Mouse (Mus musculus) ovary, postnatal 36 days (tissue): Measurements from ENCODE around the gene 4930402H24Rik.
A peak's percentile ranks its signal among the peaks of the same experiment; 100 is the strongest.

ENCODE experiments used
- DNase-seq: peaks from one replicate; pipeline ENCODE4 v3.0.0; 2022; ENCODE audit warnings: low spot score, mixed read lengths

4930402H24Rik gene

GRCm38 (mm10) chr2:130812487-130812886, 93.7 kb downstream of the 4930402H24Rik start:
- DNase-seq = no peak

- no peak for DNase-seq
These were observed 101.1 kb downstream of the 4930402H24Rik start for GRCm38 (mm10) chr2:130805146-130805545.

- no peak for DNase-seq
These were observed 102.5 kb downstream of the 4930402H24Rik start for GRCm38 (mm10) chr2:130803706-130804105.

- no peak for DNase-seq
These were observed 110.5 kb downstream of the 4930402H24Rik start for GRCm38 (mm10) chr2:130795731-130796130.

- no peak for DNase-seq
These were observed 114.5 kb downstream of the 4930402H24Rik start for GRCm38 (mm10) chr2:130791722-130792121.

GRCm38 (mm10) chr2:130789642-130790041, 116.6 kb downstream of the 4930402H24Rik start:
- no peak for DNase-seq

- no peak for DNase-seq
These were observed 117.2 kb downstream of the 4930402H24Rik start for GRCm38 (mm10) chr2:130789039-130789438.

GRCm38 (mm10) chr2:130784939-130785338, 121.3 kb downstream of the 4930402H24Rik start:
- no peak for DNase-seq

- DNase-seq = no peak
These were observed 125.4 kb downstream of the 4930402H24Rik start for GRCm38 (mm10) chr2:130780615-130781303.

- DNase-seq = no peak
These were observed 126.3 kb downstream of the 4930402H24Rik start for GRCm38 (mm10) chr2:130779935-130780334.

GRCm38 (mm10) chr2:130776610-130777009, 129.6 kb downstream of the 4930402H24Rik start:
- no peak for DNase-seq

GRCm38 (mm10) chr2:130767483-130767882, 138.7 kb downstream of the 4930402H24Rik start:
- DNase-seq = no peak

- DNase-seq = no peak
These were observed 140.8 kb downstream of the 4930402H24Rik start for GRCm38 (mm10) chr2:130765396-130765795.

- DNase-seq = no peak
These were observed 145.3 kb downstream of the 4930402H24Rik start for GRCm38 (mm10) chr2:130760876-130761275.

GRCm38 (mm10) chr2:130755061-130755607, 151.1 kb downstream of the 4930402H24Rik start:
- DNase-seq = peak; percentile 65

- no peak for DNase-seq
These were observed 151.6 kb downstream of the 4930402H24Rik start for GRCm38 (mm10) chr2:130754596-130754995.

- DNase-seq = no peak
These were observed 155.8 kb downstream of the 4930402H24Rik start for GRCm38 (mm10) chr2:130750449-130750848.

GRCm38 (mm10) chr2:130749708-130750107, 156.5 kb downstream of the 4930402H24Rik start:
- no peak for DNase-seq

GRCm38 (mm10) chr2:130743576-130743975, 162.6 kb downstream of the 4930402H24Rik start:
- no peak for DNase-seq

GRCm38 (mm10) chr2:130740096-130740495, 166.1 kb downstream of the 4930402H24Rik start:
- DNase-seq = no peak

- DNase-seq = no peak
These were observed 168.2 kb downstream of the 4930402H24Rik start for GRCm38 (mm10) chr2:130738019-130738418.

GRCm38 (mm10) chr2:130735281-130735680, 170.9 kb downstream of the 4930402H24Rik start:
- DNase-seq = no peak

GRCm38 (mm10) chr2:130733444-130733843, 172.8 kb downstream of the 4930402H24Rik start:
- no peak for DNase-seq

- no peak for DNase-seq
These were observed 174.4 kb downstream of the 4930402H24Rik start for GRCm38 (mm10) chr2:130731855-130732254.
